ENCODE assay signal across 13 mouse cellular contexts in the genomic region with DNA sequence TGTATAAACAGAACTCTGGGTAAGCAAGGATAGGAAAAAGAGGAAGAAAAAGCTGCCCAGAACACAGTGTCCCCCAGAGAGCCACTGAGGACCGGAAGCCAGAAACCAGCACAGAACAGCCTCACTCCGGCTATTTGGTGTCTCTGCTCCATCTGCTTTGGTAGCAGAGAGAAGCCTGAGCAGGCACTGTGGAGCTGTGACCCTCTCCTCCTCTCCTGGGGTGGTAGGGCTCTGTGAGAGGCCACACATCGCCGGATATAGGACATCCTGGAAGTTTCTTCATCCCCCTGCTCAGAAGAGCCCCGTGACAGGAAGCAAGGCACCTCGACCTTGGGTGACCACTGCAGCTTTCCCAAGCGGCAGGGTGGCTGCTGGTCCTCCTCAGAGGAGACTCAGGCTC. TPM values are rescaled to one million over a fixed set of nuclear protein-coding genes. Genes with fewer than 3 reads are reported as not detected.
DNase-seq lines count a peak whose midpoint lies in the region; ATAC-seq and TF ChIP-seq lines count a peak whose summit lies in the region.
"Had no signal": no experiment of that assay in that cellular context is flagged by ENCODE, and none has a peak within 500 bp of the region (broad histone marks: within the 10 kb centered on the region; RNA-seq: fewer than 3 reads in every experiment).

No protein-coding gene starts in this region.

- no peak overlapping the region for H3K9ac ChIP-seq in heart, postnatal 0 days (replicated peaks; ENCODE audit: low read depth, low read length)

- no peak overlapping the region for H3K4me2 ChIP-seq in heart, postnatal 0 days (ENCODE audit: low read depth, low read length)

- no peak for ATAC-seq in heart, postnatal 0 days (ENCODE audit: insufficient read depth, low read depth)

- no peaks in the 10 kb centered on the region for H3K36me3 ChIP-seq in heart, postnatal 0 days (replicated peaks; ENCODE audit: control insufficient read depth, insufficient read depth, low read length)
- H3K36me3 ChIP-seq in macrophage (ENCODE audit: inconsistent target): no peaks in the 10 kb centered on the region

- H3K4me1 ChIP-seq in heart, postnatal 0 days (ENCODE audit: control insufficient read depth, insufficient read depth): peaks cover 39% of the 10 kb centered on the region

- no peak overlapping the region for H3K4me3 ChIP-seq in layer of hippocampus, adult 2 months
- H3K4me3 ChIP-seq in heart, postnatal 0 days (ENCODE audit: low read depth, low read length): no peak overlapping the region
- no peak overlapping the region for H3K4me3 ChIP-seq in macrophage (ENCODE audit: inconsistent target)
- H3K4me3 ChIP-seq: myocyte had no signal

- H3K9me3 ChIP-seq in heart, postnatal 0 days (replicated peaks; ENCODE audit: control insufficient read depth, low read length): no peaks in the 10 kb centered on the region

- no peaks in the 10 kb centered on the region for H3K27me3 ChIP-seq in heart, postnatal 0 days (ENCODE audit: control insufficient read depth, insufficient read depth, low read length)

- no peaks in the 10 kb centered on the region for H3K79me2 ChIP-seq in macrophage (ENCODE audit: inconsistent target)

- H3K27ac ChIP-seq in layer of hippocampus, adult 2 months: peak overlapping the region; percentile 62; the same call in 1 of the 2 replicates
- H3K27ac ChIP-seq in heart, postnatal 0 days (ENCODE audit: low read depth): peak overlapping the region; percentile 64
- peak overlapping the region; percentile 66 for H3K27ac ChIP-seq in macrophage

- TF ChIP-seq EP300 in heart, postnatal 0 days (IDR thresholded peaks at IDR 0.05; ENCODE audit: low read depth): no peak

- TF ChIP-seq CTCF in layer of hippocampus, adult 2 months (conservative IDR thresholded peaks at IDR 0.05): no peak
- TF ChIP-seq CTCF in heart, postnatal 0 days (IDR thresholded peaks at IDR 0.05; ENCODE audit: low read depth): no peak

- DNase-seq in adrenal gland, adult 2 months: peak; percentile 51
- no peak for DNase-seq in adrenal gland, adult 8-10 months
- DNase-seq in layer of hippocampus, adult 2 months (ENCODE audit: low spot score in 2 of 2): no peak
- DNase-seq in layer of hippocampus, postnatal 14 days (ENCODE audit: low spot score in 2 of 2): no peak
- DNase-seq in heart, postnatal 0 days (ENCODE audit: low spot score): no peak
- DNase-seq in right cerebral cortex, adult 2 months (ENCODE audit: low spot score in 2 of 2): no peak
- no peak for DNase-seq in urinary bladder, postnatal 10 days (ENCODE audit: low spot score)
- DNase-seq: cerebellum, postnatal 36 days had no signal

- 45% methylated on average over 7 of the region's 7 CpGs for WGBS in heart, postnatal 0 days
- under 1% methylated on average over 7 of the region's 7 CpGs for WGBS in macrophage (ENCODE audit: missing documents)

RNA-seq across cellular contexts. Expression of gene Fkbp5, which starts 3.5 kb away (rescaled TPM):
- 10 to 100 TPM; 68.0 to 69.5 TPM for total RNA-seq in adrenal gland, adult 2 months (2021)
- polyA plus RNA-seq in adrenal gland, adult 2 months (2012; rRNA removed): 24.4 and 27.1 TPM in 2 replicates
- total RNA-seq in adrenal gland, adult 8-10 months (2022): 100 to 1,000 TPM in 2 of 4 experiments, 10 to 100 TPM in 2; 77.9 to 150 (median 98.7) TPM
- 10 to 100 TPM; 80.8 to 90.5 TPM for total RNA-seq in layer of hippocampus, adult 2 months (2021)
- total RNA-seq in layer of hippocampus, postnatal 14 days (2021): 10 to 100 TPM; 65.4 to 78.1 TPM
- total RNA-seq in heart, postnatal 0 days (2014; rRNA removed; ENCODE audit: low replicate concordance): 19.4 and 37.3 TPM in 2 replicates
- 7.6 and 8.3 TPM in 2 replicates for polyA plus RNA-seq in heart, postnatal 0 days (2015; fragmentation: Nextera tagmentation; extraction: Ambion mirVana)
- 1 to 10 TPM; 3.0 to 9.8 (median 5.7) TPM for total RNA-seq in macrophage (2018; cell fraction: chromatin; rRNA removed)
- 1 to 10 TPM; 2.8 to 7.4 (median 4.2) TPM for total RNA-seq in macrophage (2018; cell fraction: cytosol; rRNA removed)
- total RNA-seq in macrophage (2018; cell fraction: nucleus; rRNA removed): 10 to 100 TPM in 2 of 26 experiments, 1 to 10 TPM in 24; 1.5 to 19.2 (median 4.9) TPM
- polyA plus RNA-seq in macrophage (2018): 3.6 to 19.6 TPM (median 5.8 TPM) in 3 replicates

RNA-seq across cellular contexts. Expression of gene Armc12, which starts 16.8 kb away (rescaled TPM):
- not detected for total RNA-seq in adrenal gland, adult 2 months (2021)
- polyA plus RNA-seq in adrenal gland, adult 2 months (2012; rRNA removed): not detected in 2 replicates
- not detected for total RNA-seq in adrenal gland, adult 8-10 months (2022)
- total RNA-seq in layer of hippocampus, adult 2 months (2021): not detected
- not detected for total RNA-seq in layer of hippocampus, postnatal 14 days (2021)
- not detected in 2 replicates for total RNA-seq in heart, postnatal 0 days (2014; rRNA removed; ENCODE audit: low replicate concordance)
- not detected in 2 replicates for polyA plus RNA-seq in heart, postnatal 0 days (2015; fragmentation: Nextera tagmentation; extraction: Ambion mirVana)
- not detected for total RNA-seq in macrophage (2018; cell fraction: chromatin; rRNA removed)
- not detected for total RNA-seq in macrophage (2018; cell fraction: cytosol; rRNA removed)
- not detected for total RNA-seq in macrophage (2018; cell fraction: nucleus; rRNA removed)
- polyA plus RNA-seq in macrophage (2018): not detected in 3 replicates
- total RNA-seq: gastrocnemius, postnatal 36 days; left cerebral cortex, adult 8-10 months had no signal
- polyA plus RNA-seq: myocyte; stomach, embryonic 14.5 days had no signal

RNA-seq across cellular contexts. Expression of gene Clpsl2, which starts 35.4 kb away (rescaled TPM):
- not detected for total RNA-seq in adrenal gland, adult 2 months (2021)
- not detected in 2 replicates for polyA plus RNA-seq in adrenal gland, adult 2 months (2012; rRNA removed)
- not detected for total RNA-seq in adrenal gland, adult 8-10 months (2022)
- total RNA-seq in layer of hippocampus, adult 2 months (2021): not detected
- total RNA-seq in layer of hippocampus, postnatal 14 days (2021): not detected
- not detected in 2 replicates for total RNA-seq in heart, postnatal 0 days (2014; rRNA removed; ENCODE audit: low replicate concordance)
- polyA plus RNA-seq in heart, postnatal 0 days (2015; fragmentation: Nextera tagmentation; extraction: Ambion mirVana): not detected in 2 replicates
- not detected for total RNA-seq in macrophage (2018; cell fraction: chromatin; rRNA removed)
- not detected for total RNA-seq in macrophage (2018; cell fraction: cytosol; rRNA removed)
- not detected for total RNA-seq in macrophage (2018; cell fraction: nucleus; rRNA removed)
- polyA plus RNA-seq in macrophage (2018): not detected in 3 replicates
- total RNA-seq: gastrocnemius, postnatal 36 days; left cerebral cortex, adult 8-10 months had no signal
- polyA plus RNA-seq: myocyte; stomach, embryonic 14.5 days had no signal

RNA-seq across cellular contexts. Expression of gene Clps, which starts 46.7 kb away (rescaled TPM):
- total RNA-seq in adrenal gland, adult 2 months (2021): not detected
- polyA plus RNA-seq in adrenal gland, adult 2 months (2012; rRNA removed): 1.4 and 45.4 TPM in 2 replicates
- not detected for total RNA-seq in adrenal gland, adult 8-10 months (2022)
- total RNA-seq in layer of hippocampus, adult 2 months (2021): not detected
- not detected for total RNA-seq in layer of hippocampus, postnatal 14 days (2021)
- total RNA-seq in heart, postnatal 0 days (2014; rRNA removed; ENCODE audit: low replicate concordance): not detected in 2 replicates
- not detected in 2 replicates for polyA plus RNA-seq in heart, postnatal 0 days (2015; fragmentation: Nextera tagmentation; extraction: Ambion mirVana)
- not detected for total RNA-seq in macrophage (2018; cell fraction: chromatin; rRNA removed)
- not detected for total RNA-seq in macrophage (2018; cell fraction: cytosol; rRNA removed)
- total RNA-seq in macrophage (2018; cell fraction: nucleus; rRNA removed): not detected
- not detected in 3 replicates for polyA plus RNA-seq in macrophage (2018)
- total RNA-seq: gastrocnemius, postnatal 36 days; left cerebral cortex, adult 8-10 months had no signal
- polyA plus RNA-seq: myocyte had no signal
